Mouse (Mus musculus) thymus, adult 18-20 months (tissue): Measurements from ENCODE around the gene Akap13.

Experiments used
- DNase-seq, 2 experiments: peaks; one replicate each; pipeline ENCODE4 v3.0.0; 2022; ENCODE audit warnings: mixed read lengths in 2 of 2

Akap13 gene

DNA sequence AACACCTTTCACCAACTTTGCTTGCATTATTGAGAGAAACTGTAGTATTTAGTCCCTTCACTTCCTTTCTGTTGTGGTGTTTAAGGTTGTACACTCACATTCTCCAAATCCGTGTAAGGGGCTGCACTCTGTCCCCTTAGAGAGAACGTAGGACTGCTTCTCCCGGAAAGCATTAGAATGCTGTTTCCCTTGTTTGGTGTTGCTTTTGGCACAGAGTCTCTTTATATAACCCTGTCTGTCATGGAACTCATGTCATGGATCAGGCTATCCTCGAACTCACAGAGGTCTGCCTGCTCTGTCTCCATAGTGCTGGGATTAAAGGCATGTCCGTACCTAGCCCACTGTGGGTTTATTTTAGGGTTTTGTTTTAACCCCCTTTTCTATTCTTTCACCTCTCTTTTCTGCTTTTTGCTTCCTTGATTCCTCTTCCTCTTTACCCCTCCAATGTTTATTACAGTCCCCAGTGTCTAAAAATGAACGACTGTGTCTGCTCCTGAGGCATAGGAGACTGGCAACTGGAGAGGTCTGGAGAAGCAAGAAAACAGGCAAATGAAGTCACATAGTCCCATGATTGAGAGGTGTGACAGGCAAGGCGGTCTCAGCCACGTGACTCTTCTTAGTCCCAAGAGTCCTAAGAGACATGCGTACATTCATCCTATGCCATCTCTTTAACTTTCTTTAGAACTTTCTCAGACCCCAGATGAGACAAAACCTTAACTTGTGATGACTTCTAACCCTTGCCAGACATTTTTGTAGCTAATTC, 186.3 kb downstream of the Akap13 start:
- DNase-seq: no peak

DNA sequence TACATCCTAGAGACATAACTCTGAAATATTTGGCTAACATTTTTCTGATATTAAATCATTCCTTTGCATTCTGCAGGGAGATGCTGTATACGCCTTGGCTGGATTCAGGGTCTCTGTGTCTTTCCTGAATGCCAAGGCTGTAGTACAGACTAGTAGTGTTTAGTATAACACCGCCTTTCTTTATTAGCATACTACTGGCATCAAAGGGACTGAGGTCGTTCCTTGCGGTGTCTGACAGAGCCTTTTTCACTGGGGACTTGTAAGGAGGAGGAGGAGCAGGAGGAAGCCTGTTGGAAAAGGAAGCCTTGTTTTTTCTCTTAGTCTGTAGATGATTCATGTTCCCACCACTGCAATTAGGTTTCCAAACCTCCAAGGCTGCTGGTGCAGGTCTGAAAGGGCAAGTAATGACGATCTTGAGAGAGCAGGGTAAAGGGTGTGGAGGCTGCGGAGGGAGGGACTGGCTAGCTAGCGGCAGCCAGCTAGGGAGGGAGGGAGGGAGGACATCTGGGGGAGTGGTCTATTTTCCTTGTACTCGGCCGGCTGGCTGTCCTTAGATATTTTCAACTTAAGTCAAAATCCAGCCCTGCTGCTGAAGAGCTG, 186.9 kb downstream of the Akap13 start:
- DNase-seq: no peak

DNA sequence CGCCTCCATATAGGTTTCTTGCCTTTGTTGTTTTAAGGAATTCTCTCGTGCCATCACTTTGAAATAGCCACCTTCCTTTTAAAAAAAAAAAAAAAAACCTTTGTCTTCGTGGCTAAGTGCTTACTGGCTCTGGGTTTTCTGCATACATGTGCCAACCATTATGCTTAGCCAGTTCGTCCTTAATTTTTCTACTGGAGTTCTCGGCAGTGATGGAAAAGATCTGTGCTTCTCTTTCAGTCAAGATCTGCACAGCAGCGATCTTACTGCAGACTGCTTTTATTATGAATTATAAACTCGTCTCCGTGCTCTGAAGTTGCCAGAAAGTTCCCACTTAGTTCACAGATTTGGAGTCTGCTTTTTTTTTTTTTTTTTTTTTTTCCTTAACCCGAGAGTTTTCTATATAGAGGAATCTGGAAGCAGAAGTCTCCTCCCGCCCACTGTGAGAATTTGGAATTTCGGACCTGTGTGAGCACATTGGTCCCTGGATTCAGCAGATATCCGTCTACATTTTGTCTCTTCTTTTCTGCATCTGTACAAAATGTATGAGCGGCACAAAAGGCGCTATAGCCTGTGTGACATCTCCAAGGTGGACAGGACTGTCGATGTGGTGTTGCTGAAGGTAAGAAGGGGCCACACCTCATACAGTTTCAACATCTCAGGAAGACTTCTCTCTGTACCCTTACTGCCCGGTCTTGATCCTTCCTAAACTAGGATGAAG, 187.7 kb downstream of the Akap13 start:
- no peak for DNase-seq

DNA sequence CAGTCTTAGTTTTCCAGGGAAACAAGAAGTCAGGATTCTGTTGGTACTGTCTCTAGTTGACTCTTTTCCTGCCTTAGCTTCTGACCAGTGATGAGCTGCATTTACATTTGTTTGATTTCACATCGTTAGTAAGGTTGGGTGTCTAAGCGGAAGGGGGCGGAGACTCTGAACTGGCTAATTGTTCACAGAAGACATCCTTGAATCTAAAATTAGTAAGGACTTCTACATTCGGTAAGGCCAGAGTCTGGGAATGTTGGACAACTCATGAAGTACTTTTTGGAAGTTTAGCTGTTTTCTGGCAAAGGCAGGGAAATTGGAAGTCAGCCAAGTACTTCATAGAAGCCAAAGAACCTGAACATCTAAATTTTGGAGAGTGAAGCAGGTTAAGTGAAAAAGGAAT, 188.7 kb downstream of the Akap13 start:
- DNase-seq: no peak

DNA sequence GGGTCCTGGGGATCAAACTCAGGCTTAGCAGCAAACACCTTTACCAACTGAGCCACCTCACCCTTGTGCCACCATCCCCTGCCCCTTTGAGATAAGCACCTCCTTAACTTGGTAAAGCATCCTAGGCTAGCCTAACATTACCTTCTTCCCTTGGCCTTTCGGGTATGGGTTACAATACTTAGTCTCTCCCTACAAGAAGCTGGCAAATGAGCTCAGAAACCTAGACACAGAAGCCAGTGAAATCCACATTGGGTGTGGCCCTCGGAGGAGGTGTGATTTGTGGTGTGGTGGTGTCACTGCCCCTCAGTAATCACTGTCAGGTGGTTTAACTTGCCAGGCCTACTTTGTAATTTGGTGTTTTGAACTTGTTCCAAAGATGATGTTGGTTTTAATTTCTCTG, 189.3 kb downstream of the Akap13 start:
- no peak for DNase-seq

- DNase-seq: no peak
These were observed 190.0 kb downstream of the Akap13 start for GRCm38 (mm10) chr7:75645156-75645933.

DNA sequence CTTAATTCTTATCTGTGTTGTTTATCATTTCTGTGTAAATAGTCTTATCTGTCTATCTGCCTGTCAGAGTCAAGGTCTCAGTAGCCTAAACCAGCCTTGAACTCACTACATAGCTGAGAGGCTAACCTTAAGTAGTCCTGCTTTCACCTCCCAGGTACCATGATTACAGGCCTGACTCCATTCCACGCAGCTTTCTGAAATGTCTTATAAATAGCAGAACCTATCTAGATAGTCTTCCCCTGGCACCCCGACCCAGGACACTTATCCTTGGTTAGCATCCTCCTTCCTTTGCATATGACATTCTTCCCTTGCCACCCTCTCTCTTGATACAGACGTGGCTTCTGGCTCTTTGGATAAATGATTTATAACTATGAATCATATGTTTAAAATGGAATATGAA, 192.7 kb downstream of the Akap13 start:
- no peak for DNase-seq

- DNase-seq: no peak
These were observed 193.6 kb downstream of the Akap13 start for GRCm38 (mm10) chr7:75648961-75649360.

DNA sequence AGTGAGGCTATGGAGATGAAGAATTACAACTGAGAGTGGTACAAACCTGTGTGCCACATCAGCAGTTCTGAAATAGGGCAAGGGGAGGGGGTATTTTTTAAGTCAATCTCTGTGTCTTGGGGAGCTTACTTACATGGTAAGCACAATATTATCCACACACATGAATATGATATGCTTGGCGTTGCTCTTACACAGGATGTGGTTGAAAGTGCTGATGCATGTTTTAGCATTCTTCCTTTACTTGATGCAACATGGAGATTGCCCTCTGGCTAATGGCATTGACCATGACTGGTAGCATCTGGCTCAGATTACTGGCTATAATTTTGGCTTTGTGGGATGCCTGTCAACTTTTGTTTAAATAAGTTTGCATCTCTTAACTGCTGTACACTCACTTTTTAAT, 194.6 kb downstream of the Akap13 start:
- DNase-seq: no peak

GRCm38 (mm10) chr7:75653684-75654317, 198.5 kb downstream of the Akap13 start:
- no peak for DNase-seq

- no peak for DNase-seq
These were observed 200.1 kb downstream of the Akap13 start for GRCm38 (mm10) chr7:75655180-75656074.

- no peak for DNase-seq
These were observed 201.0 kb downstream of the Akap13 start for GRCm38 (mm10) chr7:75656297-75656852.

GRCm38 (mm10) chr7:75656896-75657295, 201.6 kb downstream of the Akap13 start:
- DNase-seq: no peak

DNA sequence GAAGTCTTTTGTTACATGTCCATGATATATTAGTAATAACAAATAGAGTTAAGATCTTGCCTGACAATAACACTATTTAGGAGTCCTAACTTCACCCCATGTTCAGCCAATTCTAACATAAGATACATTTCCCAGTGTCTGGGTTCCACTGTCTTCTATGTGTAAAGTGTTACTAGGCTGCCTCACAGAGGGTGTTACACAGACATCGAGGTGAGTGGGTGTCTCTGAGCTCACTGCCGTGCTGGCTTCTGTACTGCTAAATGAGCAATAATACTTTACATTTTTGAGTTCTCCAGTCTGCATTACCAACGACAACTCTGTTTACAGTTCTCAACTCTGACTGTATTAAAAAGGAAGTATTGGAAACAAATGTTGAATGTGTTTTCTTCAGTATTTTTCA, 209.1 kb downstream of the Akap13 start:
- DNase-seq: no peak

- DNase-seq: no peak
These were observed 211.6 kb downstream of the Akap13 start for GRCm38 (mm10) chr7:75666982-75667381.

DNA sequence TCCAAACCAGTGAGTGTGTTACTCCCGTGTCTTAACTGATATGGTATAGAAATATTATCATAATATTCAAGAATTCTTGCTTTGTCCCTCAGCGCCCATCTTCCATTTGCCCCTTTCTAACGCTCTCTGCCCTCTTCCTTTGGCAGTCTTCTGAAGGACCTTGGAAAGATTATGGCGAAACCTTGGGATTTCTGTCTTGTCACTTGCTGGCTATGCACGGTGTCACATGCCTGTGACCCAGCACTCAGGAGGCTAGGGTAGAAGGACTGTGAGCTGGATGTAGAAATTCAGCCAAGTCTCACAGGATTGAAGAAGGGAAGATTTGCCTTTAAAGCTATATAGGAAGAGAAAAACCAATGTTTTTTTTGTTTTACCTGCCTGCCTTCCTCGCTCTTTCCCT, 212.2 kb downstream of the Akap13 start:
- DNase-seq: no peak

DNA sequence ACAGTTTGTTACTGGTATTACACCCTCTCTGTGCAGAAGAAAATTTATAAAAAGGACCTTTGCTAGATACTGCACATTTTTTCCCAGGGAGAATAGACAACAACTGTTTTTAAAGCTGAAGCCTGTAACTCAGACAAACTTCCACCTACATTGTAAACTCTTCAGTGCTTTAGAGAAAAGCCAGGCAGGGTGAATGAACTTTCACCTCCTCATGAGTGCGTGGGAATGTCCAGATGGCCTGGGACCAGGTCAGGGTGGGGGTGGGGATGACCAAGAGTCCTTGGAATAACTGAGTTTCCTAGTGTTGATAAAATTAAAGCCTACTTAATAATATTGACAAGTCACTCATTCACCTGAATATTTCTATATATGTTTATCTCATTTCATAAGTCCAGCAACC, 213.1 kb downstream of the Akap13 start:
- DNase-seq: no peak

- DNase-seq: no peak
These were observed 214.1 kb downstream of the Akap13 start for GRCm38 (mm10) chr7:75669416-75669815.

GRCm38 (mm10) chr7:75679631-75680030, 224.3 kb downstream of the Akap13 start:
- no peak for DNase-seq

GRCm38 (mm10) chr7:75682901-75683300, 227.6 kb downstream of the Akap13 start:
- no peak for DNase-seq

- DNase-seq: no peak
These were observed 228.1 kb downstream of the Akap13 start for GRCm38 (mm10) chr7:75683410-75683809.
